Mouse (Mus musculus) liver, embryonic 14.5 days (tissue): ENCODE results near the gene Efcc1. TPM values are rescaled to one million over a fixed set of nuclear protein-coding genes. Genes with fewer than 3 reads are reported as not detected.

Experiments used
- ATAC-seq: fragments of 200-750 bp; cut with Nextera tagmentation; 2 replicates; pipeline ENCODE4 v1.8.0; 2017; ENCODE audit warnings: moderate number of reproducible peaks, mild to moderate bottlenecking, moderate library complexity; ENCODE audit not compliant: insufficient read depth
- DNase-seq, 3 experiments: peaks; one replicate each; pipeline ENCODE4 v3.0.0-alpha.2; 2012 to 2013; ENCODE audit warnings: low read depth in 3 of 3, low spot score in 3 of 3
- H3K27ac ChIP-seq: fragments of 300-500 bp; sonication (generic); 2 replicates; pipeline ENCODE4 v1.5.1; 2014; ENCODE audit warnings: moderate library complexity, mild to moderate bottlenecking, control low read depth, inconsistent platforms
- H3K27me3 ChIP-seq: fragments of 300-500 bp; sonication (generic); 2 replicates; pipeline ENCODE4 v1.6.1; 2014; ENCODE audit warnings: mild to moderate bottlenecking, low read length, moderate library complexity; ENCODE audit not compliant: control insufficient read depth, insufficient read depth
- H3K36me3 ChIP-seq: fragments of 300-500 bp; sonication (generic); replicated peaks from 2 replicates; pipeline ENCODE4 v1.6.1; 2014; ENCODE audit warnings: low read depth; ENCODE audit not compliant: control insufficient read depth, insufficient read depth
- H3K4me1 ChIP-seq, 2 experiments: fragments of 200-500 bp in 1 of 2; fragments of 300-500 bp in 1 of 2; sonication (generic) in 1 of 2; replicated peaks; 2 replicates each; pipeline ENCODE4 v1.6.1; 2012 to 2014; ENCODE audit warnings: antibody characterized with exemption in 1 of 2, inconsistent platforms in 1 of 2, low read length in 1 of 2; ENCODE audit not compliant: control insufficient read depth in 2 of 2, insufficient read depth in 2 of 2
- H3K4me2 ChIP-seq: fragments of 300-500 bp; sonication (generic); 2 replicates; pipeline ENCODE4 v1.6.1; 2014; ENCODE audit warnings: low read depth, mild to moderate bottlenecking, control low read depth, moderate library complexity
- H3K4me3 ChIP-seq, 2 experiments: fragments of 200-500 bp in 1 of 2; fragments of 300-500 bp in 1 of 2; sonication (generic) in 1 of 2; 2 replicates each; pipeline ENCODE4 v1.5.1; 2012 to 2014; ENCODE audit warnings: low read depth in 2 of 2, low read length in 2 of 2, mild to moderate bottlenecking in 2 of 2, control low read depth in 1 of 2, inconsistent platforms in 1 of 2, moderate library complexity in 1 of 2; ENCODE audit not compliant: insufficient read depth in 1 of 2
- H3K9ac ChIP-seq: fragments of 300-500 bp; sonication (generic); replicated peaks from 2 replicates; pipeline ENCODE4 v1.6.1; 2014; ENCODE audit warnings: mild to moderate bottlenecking, control low read depth, moderate library complexity
- H3K9me3 ChIP-seq: fragments of 300-500 bp; sonication (generic); 2 replicates; pipeline ENCODE4 v1.6.1; 2016; ENCODE audit warnings: low read length, mixed read lengths; ENCODE audit not compliant: control insufficient read depth
- CTCF ChIP-seq: IDR thresholded peaks from 2 replicates; pipeline ENCODE4 v1.5.1; 2016; ENCODE audit warnings: antibody characterized with exemption, low read depth, control low read depth
- EP300 ChIP-seq: IDR thresholded peaks from 2 replicates; pipeline ENCODE4 v1.6.1; 2016; ENCODE audit warnings: antibody characterized with exemption, low read depth
- WGBS: fragments of 180-500 bp; shearing (Covaris S2); extraction: QIAGEN DNeasy Blood & Tissue Kit; methylation state at CpG from one replicate; pipeline ENCODE4 v1.1.7; 2014; ENCODE audit not compliant: insufficient replicate concordance; 5-methylcytosine and 5-hydroxymethylcytosine counted together
- polyA plus RNA-seq, 2 experiments: library from polyadenylated mRNA; depleted of rRNA in 1 of 2; stranded (reverse) in 1 of 2; unstranded in 1 of 2; fragments of >200 nt; fragmentation: Nextera tagmentation in 1 of 2; extraction: Ambion mirVana in 1 of 2; gene quantifications; 2 replicates each; pipeline versions ENCODE4 v1.2.1 to v1.2.3; 2012 to 2014

The Efcc1 gene
- polyA plus RNA-seq, 2 experiments: 0.09 to 0.17 TPM

- H3K27ac ChIP-seq: no peak overlapping the region; the same call in 1 of the 2 replicates
- no peaks in the 10 kb centered on the region for H3K9me3 ChIP-seq
- no peak overlapping the region for H3K4me3 ChIP-seq
- TF ChIP-seq EP300 (no peak), CTCF (peak; percentile 57)
- H3K4me1 ChIP-seq: peaks cover 23 to 37% of the 10 kb centered on the region in 2 experiments
- DNase-seq (no peak), ATAC-seq (no peak)
- no peak overlapping the region for H3K4me2 ChIP-seq
- no peaks in the 10 kb centered on the region for H3K36me3 ChIP-seq
- H3K9ac ChIP-seq: no peak overlapping the region
- no peaks in the 10 kb centered on the region for H3K27me3 ChIP-seq
- 85% methylated on average over 11 of the region's 11 CpGs for WGBS
These were observed 48.8 kb downstream of the Efcc1 start for GRCm38 (mm10) chr6:87779174-87780165.

DNA sequence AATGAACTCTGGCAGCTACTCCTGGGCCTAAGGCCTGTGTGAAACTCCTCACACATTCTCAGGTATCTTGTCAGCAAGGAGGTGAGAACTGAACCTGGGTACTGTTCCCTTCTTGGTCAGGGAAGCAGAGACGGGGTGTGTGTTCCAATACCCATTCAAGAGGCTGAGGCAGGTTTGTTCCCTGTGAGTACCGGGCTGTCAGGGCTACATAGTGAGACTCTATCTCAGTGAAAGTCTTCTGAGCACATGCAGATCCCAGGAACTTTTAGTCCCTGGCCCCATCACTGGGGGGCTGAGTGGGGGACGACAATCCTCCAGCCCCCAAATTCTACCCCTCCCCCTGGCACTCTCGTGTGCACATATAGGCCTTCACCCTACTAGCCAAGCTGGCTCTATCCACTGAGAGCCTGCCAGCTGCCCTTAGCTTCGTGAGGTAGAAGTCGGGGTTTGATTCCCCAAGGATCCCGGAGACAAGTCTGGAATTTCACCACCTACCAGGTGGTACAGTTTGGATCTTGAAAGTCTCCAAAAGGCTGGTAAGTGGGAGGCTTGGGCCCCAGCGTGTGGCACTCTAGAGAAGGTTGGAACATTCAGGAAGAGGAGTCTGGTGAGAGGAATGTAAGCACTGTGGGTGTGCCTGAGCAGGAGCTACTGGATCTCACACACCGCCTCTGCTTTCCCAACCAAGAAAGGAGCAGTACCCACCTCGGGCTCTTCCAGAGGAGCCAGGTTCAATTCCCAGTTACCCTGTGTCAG is 50.1 kb downstream of the Efcc1 start:
- Histone ChIP-seq H3K4me1 (peaks cover 21 to 34% of the 10 kb centered on the region in 2 experiments), H3K27ac (no peak overlapping the region), H3K4me3 (no peak overlapping the region), H3K4me2 (no peak overlapping the region), H3K9ac (no peak overlapping the region), H3K36me3 (no peaks in the 10 kb centered on the region), H3K27me3 (no peaks in the 10 kb centered on the region), H3K9me3 (no peaks in the 10 kb centered on the region)
- no peak for DNase-seq
- no peak for ATAC-seq
- TF ChIP-seq CTCF: no peak
- no peak for TF ChIP-seq EP300
- WGBS: 79% methylated on average over 10 of the region's 10 CpGs

- Histone ChIP-seq H3K4me3 (no peak overlapping the region), H3K27me3 (no peaks in the 10 kb centered on the region), H3K27ac (no peak overlapping the region), H3K9me3 (no peaks in the 10 kb centered on the region), H3K9ac (no peak overlapping the region), H3K36me3 (no peaks in the 10 kb centered on the region), H3K4me2 (no peak overlapping the region), H3K4me1 (peaks cover 13 to 18% of the 10 kb centered on the region in 2 experiments)
- TF ChIP-seq EP300: no peak
- DNase-seq: no peak
- 26% methylated on average over 8 of the region's 8 CpGs for WGBS
- no peak for ATAC-seq
These were observed 53.4 kb downstream of the Efcc1 start for GRCm38 (mm10) chr6:87784033-87784432.

DNA sequence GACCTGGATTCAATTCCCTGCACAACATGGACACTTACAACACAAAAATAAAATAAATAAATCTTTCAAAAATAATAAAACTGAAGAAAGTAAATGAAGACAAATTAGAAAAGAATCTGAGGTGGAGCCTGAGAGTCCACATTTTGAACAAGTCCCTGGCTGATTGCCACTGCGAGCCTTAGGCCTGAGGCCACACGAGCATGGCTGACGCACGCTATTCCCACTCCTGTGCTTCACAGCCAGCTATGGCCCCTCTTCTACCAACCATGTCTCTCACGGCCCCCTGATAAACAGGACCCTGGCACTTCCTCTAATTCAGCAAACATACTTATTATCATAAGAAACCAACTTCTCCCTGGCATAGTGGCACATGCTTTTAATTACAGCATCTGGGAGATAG is 56.0 kb downstream of the Efcc1 start:
- H3K9me3 ChIP-seq: no peaks in the 10 kb centered on the region
- H3K27me3 ChIP-seq: no peaks in the 10 kb centered on the region
- ATAC-seq (no peak), DNase-seq (no peak)
- H3K4me2 ChIP-seq: no peak overlapping the region
- TF ChIP-seq CTCF: no peak
- TF ChIP-seq EP300: no peak
- peaks cover 12% of the 10 kb centered on the region for H3K36me3 ChIP-seq
- WGBS: 68% methylated on average over 5 of the region's 5 CpGs
- H3K4me1 ChIP-seq: peaks cover 35 to 44% of the 10 kb centered on the region in 2 experiments
- no peak overlapping the region for H3K4me3 ChIP-seq
- peak overlapping the region; percentile 12; the same call in 1 of the 2 replicates for H3K27ac ChIP-seq
- no peak overlapping the region for H3K9ac ChIP-seq
